Mouse (Mus musculus) lung, postnatal 0 days (tissue): Measurements from ENCODE around the gene Chn2. TPM values are rescaled to one million over a fixed set of nuclear protein-coding genes. Genes with fewer than 3 reads are reported as not detected.

Experiments
- ATAC-seq: fragments of 200-750 bp; cut with Nextera tagmentation; 2 replicates; pipeline ENCODE4 v1.8.0; 2017; ENCODE audit warnings: moderate library complexity
- DNase-seq: peaks from one replicate; pipeline ENCODE4 v3.0.0-alpha.2; 2016; ENCODE audit warnings: low spot score
- H3K27ac ChIP-seq: fragments of 300-500 bp; sonication (generic); 2 replicates; pipeline ENCODE4 v1.5.1; 2014; ENCODE audit warnings: antibody characterized with exemption, mild to moderate bottlenecking, low read length, mixed read lengths
- H3K27me3 ChIP-seq: fragments of 300-500 bp; sonication (generic); replicated peaks from 2 replicates; pipeline ENCODE4 v1.6.1; 2014; ENCODE audit warnings: low read length, mixed read lengths; ENCODE audit not compliant: insufficient read depth
- H3K36me3 ChIP-seq: fragments of 300-500 bp; sonication (generic); 2 replicates; pipeline ENCODE4 v1.6.1; 2014; ENCODE audit warnings: low read length, mixed read lengths; ENCODE audit not compliant: insufficient read depth
- H3K4me1 ChIP-seq: fragments of 300-500 bp; sonication (generic); 2 replicates; pipeline ENCODE4 v1.6.1; 2014; ENCODE audit warnings: antibody characterized with exemption, low read depth, low read length, mixed read lengths; ENCODE audit not compliant: insufficient read depth
- H3K4me2 ChIP-seq: fragments of 300-500 bp; sonication (generic); replicated peaks from 2 replicates; pipeline ENCODE4 v1.6.1; 2014; ENCODE audit warnings: low read depth, mild to moderate bottlenecking, low read length, moderate library complexity, mixed read lengths
- H3K4me3 ChIP-seq: fragments of 300-500 bp; sonication (generic); 2 replicates; pipeline ENCODE4 v1.5.1; 2014; ENCODE audit warnings: low read depth, low read length
- H3K9ac ChIP-seq: fragments of 300-500 bp; sonication (generic); replicated peaks from 2 replicates; pipeline ENCODE4 v1.6.1; 2014; ENCODE audit warnings: low read depth, mild to moderate bottlenecking
- H3K9me3 ChIP-seq: fragments of 300-500 bp; sonication (generic); 2 replicates; pipeline ENCODE4 v1.6.1; 2016; ENCODE audit warnings: low read length, mixed read lengths
- CTCF ChIP-seq: IDR thresholded peaks from 2 replicates; pipeline ENCODE4 v1.5.1; 2016; ENCODE audit warnings: antibody characterized with exemption, mild to moderate bottlenecking
- EP300 ChIP-seq: IDR thresholded peaks from 2 replicates; pipeline ENCODE4 v1.6.1; 2016; ENCODE audit warnings: antibody characterized with exemption, mild to moderate bottlenecking, control low read depth
- WGBS: fragments of 180-500 bp; shearing (Covaris S2); extraction: QIAGEN DNeasy Blood & Tissue Kit; methylation state at CpG from one replicate; pipeline ENCODE4 v1.1.7; 2014; 5-methylcytosine and 5-hydroxymethylcytosine counted together
- polyA plus RNA-seq: library from polyadenylated mRNA; unstranded; fragments of >200 nt; fragmentation: Nextera tagmentation; extraction: Ambion mirVana; gene quantifications from 2 replicates; pipeline ENCODE4 v1.2.1, GENCODE M21; 2015

Chn2 gene
- polyA plus RNA-seq, 1 experiment from 2014 or later = 6.8 TPM

GRCm38 (mm10) chr6:54114412-54114811 lies 75.1 kb downstream of the Chn2 start:
- Histone ChIP-seq H3K4me1 (no peaks in the 10 kb centered on the region), H3K36me3 (no peaks in the 10 kb centered on the region), H3K9me3 (no peaks in the 10 kb centered on the region), H3K27me3 (no peaks in the 10 kb centered on the region), H3K4me3 (no peak overlapping the region), H3K4me2 (no peak overlapping the region), H3K27ac (no peak overlapping the region), H3K9ac (no peak overlapping the region)
- DNase-seq = no peak
- 84% methylated on average over 6 of the region's 6 CpGs for WGBS
- no peak for ATAC-seq
- TF ChIP-seq CTCF = no peak
- no peak for TF ChIP-seq EP300

- H3K4me1 ChIP-seq = 0 out of 2 replicates have a peak, but pooled peaks cover 3% of the 10 kb centered on the region
- DNase-seq = peak; percentile 20
- no peak overlapping the region for H3K4me3 ChIP-seq
- no peak overlapping the region for H3K4me2 ChIP-seq
- WGBS = 78% methylated on average over 9 of the region's 9 CpGs
- H3K9ac ChIP-seq = no peak overlapping the region
- no peaks in the 10 kb centered on the region for H3K9me3 ChIP-seq
- TF ChIP-seq EP300 (no peak), CTCF (no peak)
- no peaks in the 10 kb centered on the region for H3K27me3 ChIP-seq
- ATAC-seq = peak; percentile 35; the same call in 1 of the 2 replicates
- no peak overlapping the region for H3K27ac ChIP-seq
- H3K36me3 ChIP-seq = no peaks in the 10 kb centered on the region
These were observed 76.9 kb downstream of the Chn2 start for GRCm38 (mm10) chr6:54116299-54116698.

- Histone ChIP-seq H3K4me1 (0 out of 2 replicates have a peak, but pooled peaks cover 3% of the 10 kb centered on the region), H3K4me2 (no peak overlapping the region), H3K36me3 (no peaks in the 10 kb centered on the region), H3K9me3 (no peaks in the 10 kb centered on the region), H3K4me3 (no peak overlapping the region), H3K9ac (no peak overlapping the region), H3K27me3 (no peaks in the 10 kb centered on the region), H3K27ac (no peak overlapping the region)
- peak; percentile 60 for DNase-seq
- WGBS = 80% methylated on average over 7 of the region's 7 CpGs
- no peak for TF ChIP-seq CTCF
- no peak for TF ChIP-seq EP300
- peak; percentile 23; the same call in 1 of the 2 replicates for ATAC-seq
These were observed 77.7 kb downstream of the Chn2 start for GRCm38 (mm10) chr6:54117001-54117591.

- Histone ChIP-seq H3K4me1 (0 out of 2 replicates have a peak, but pooled peaks cover 3% of the 10 kb centered on the region), H3K36me3 (no peaks in the 10 kb centered on the region), H3K27me3 (no peaks in the 10 kb centered on the region), H3K9me3 (no peaks in the 10 kb centered on the region), H3K27ac (no peak overlapping the region), H3K4me3 (no peak overlapping the region), H3K9ac (no peak overlapping the region), H3K4me2 (no peak overlapping the region)
- WGBS = 81% methylated on average over 3 of the region's 3 CpGs
- TF ChIP-seq CTCF (no peak), EP300 (no peak)
- ATAC-seq (no peak), DNase-seq (no peak)
These were observed 79.0 kb downstream of the Chn2 start for GRCm38 (mm10) chr6:54118395-54118794.

GRCm38 (mm10) chr6:54118897-54119296 lies 79.5 kb downstream of the Chn2 start:
- Histone ChIP-seq H3K36me3 (no peaks in the 10 kb centered on the region), H3K4me3 (no peak overlapping the region), H3K4me1 (0 out of 2 replicates have a peak, but pooled peaks cover 3% of the 10 kb centered on the region), H3K9me3 (no peaks in the 10 kb centered on the region), H3K9ac (no peak overlapping the region), H3K27ac (no peak overlapping the region), H3K27me3 (0 out of 2 replicates have a peak, but pooled peaks cover under 1% of the 10 kb centered on the region), H3K4me2 (no peak overlapping the region)
- TF ChIP-seq EP300 (no peak), CTCF (no peak)
- 60% methylated on average over 4 of the region's 4 CpGs for WGBS
- no peak for DNase-seq
- ATAC-seq = no peak

- H3K36me3 ChIP-seq = no peaks in the 10 kb centered on the region
- WGBS = 84% methylated on average over 2 of the region's 2 CpGs
- no peak for ATAC-seq
- H3K9ac ChIP-seq = no peak overlapping the region
- 0 out of 2 replicates have a peak, but pooled peaks cover 5% of the 10 kb centered on the region for H3K27me3 ChIP-seq
- no peak for DNase-seq
- H3K27ac ChIP-seq = no peak overlapping the region
- H3K4me1 ChIP-seq = 0 out of 2 replicates have a peak, but pooled peaks cover 3% of the 10 kb centered on the region
- H3K9me3 ChIP-seq = no peaks in the 10 kb centered on the region
- H3K4me3 ChIP-seq = no peak overlapping the region
- TF ChIP-seq CTCF (no peak), EP300 (no peak)
- H3K4me2 ChIP-seq = no peak overlapping the region
These were observed 80.1 kb downstream of the Chn2 start for GRCm38 (mm10) chr6:54119461-54119860.
